Mouse (Mus musculus) left cerebral cortex, adult 9 months (tissue): ENCODE data around the gene Tmem116.
A peak's percentile ranks its signal among the peaks of the same experiment; 100 is the strongest.
"Not testable (repeated sequence)": the region's sequence is repeated elsewhere in the genome, so short reads cannot be mapped to it uniquely, and the experiment has no call there.

Experiments used
- DNase-seq, 2 experiments: peaks; one replicate each; pipeline ENCODE4 v3.0.0; 2022; ENCODE audit warnings: low spot score in 2 of 2

Gene Tmem116

GRCm38 (mm10) chr5:121462967-121463366, 11.3 kb downstream of the Tmem116 start:
- DNase-seq: no peak

- DNase-seq: no peak
These were observed 12.0 kb downstream of the Tmem116 start for GRCm38 (mm10) chr5:121463601-121464250.

- DNase-seq: no peak
These were observed 17.9 kb downstream of the Tmem116 start for GRCm38 (mm10) chr5:121469566-121469965.

- no peak for DNase-seq
These were observed 20.7 kb downstream of the Tmem116 start for GRCm38 (mm10) chr5:121472411-121472810.

GRCm38 (mm10) chr5:121474610-121475009, 22.9 kb downstream of the Tmem116 start:
- DNase-seq: no peak

- no peak for DNase-seq
These were observed 24.3 kb downstream of the Tmem116 start for GRCm38 (mm10) chr5:121476040-121476439.

GRCm38 (mm10) chr5:121477680-121478079, 26.0 kb downstream of the Tmem116 start:
- DNase-seq: peak in 1 of 2 experiments; percentile 59

- no peak for DNase-seq
These were observed 33.1 kb downstream of the Tmem116 start for GRCm38 (mm10) chr5:121484801-121485200.

GRCm38 (mm10) chr5:121493305-121493704, 41.6 kb downstream of the Tmem116 start:
- peak; percentile 51 to 82 for DNase-seq

GRCm38 (mm10) chr5:121500719-121501118, 49.0 kb downstream of the Tmem116 start:
- no peak for DNase-seq

GRCm38 (mm10) chr5:121501424-121501996, 49.8 kb downstream of the Tmem116 start:
- not testable (repeated sequence) for DNase-seq

- no peak for DNase-seq
These were observed 51.5 kb downstream of the Tmem116 start, which contains the start of gene Adam1b for GRCm38 (mm10) chr5:121503231-121503630. TSS of gene Adam1b (minus strand) at chr5:121503435.

- no peak for DNase-seq
These were observed 55.2 kb downstream of the Tmem116 start for GRCm38 (mm10) chr5:121506846-121507245.

GRCm38 (mm10) chr5:121510009-121510408, 58.3 kb downstream of the Tmem116 start:
- no peak for DNase-seq

- no peak for DNase-seq
These were observed 67.3 kb downstream of the Tmem116 start for GRCm38 (mm10) chr5:121518983-121519382.

- not testable (repeated sequence) for DNase-seq
These were observed 68.1 kb downstream of the Tmem116 start for GRCm38 (mm10) chr5:121519758-121520157.

GRCm38 (mm10) chr5:121525774-121526450, 74.2 kb downstream of the Tmem116 start:
- DNase-seq: no peak

- no peak for DNase-seq
These were observed 74.8 kb downstream of the Tmem116 start for GRCm38 (mm10) chr5:121526526-121526925.

- DNase-seq: no peak
These were observed 75.3 kb downstream of the Tmem116 start for GRCm38 (mm10) chr5:121526961-121527360.

- no peak for DNase-seq
These were observed 82.8 kb downstream of the Tmem116 start for GRCm38 (mm10) chr5:121534521-121534920.

GRCm38 (mm10) chr5:121535116-121535515, 83.4 kb downstream of the Tmem116 start:
- DNase-seq: no peak

- DNase-seq: no peak
These were observed 85.3 kb downstream of the Tmem116 start for GRCm38 (mm10) chr5:121536921-121537555.
